Mouse (Mus musculus): ENCODE measurements around the gene Plcg1.

DNA sequence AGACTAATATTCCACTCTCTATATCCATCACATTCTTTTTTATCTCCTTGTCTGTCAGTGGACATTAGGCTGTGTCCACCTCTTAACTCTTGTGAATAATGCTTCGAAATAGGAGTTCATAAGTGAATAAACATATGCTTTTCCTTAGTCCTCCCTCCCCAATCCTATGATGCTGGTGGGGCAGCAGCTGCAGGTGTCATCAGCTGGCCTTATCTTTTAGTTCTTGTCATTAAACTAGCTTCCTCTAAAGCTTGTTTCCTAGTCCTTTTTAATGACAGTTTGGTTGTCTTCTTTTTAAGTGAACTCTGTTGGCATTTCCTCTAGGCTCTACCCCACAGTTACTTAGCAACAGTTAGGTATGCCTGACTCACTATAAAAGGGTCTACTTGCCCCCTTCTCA lies 57.9 kb downstream of the Plcg1 start:
- TF ChIP-seq CTCF (IDR thresholded peaks at IDR 0.05; ENCODE audit: low read depth) (no peak), EP300 (IDR thresholded peaks at IDR 0.05; ENCODE audit: low read depth) (no peak)

All from heart, postnatal 0 days (tissue).